Mouse (Mus musculus): Measurements from ENCODE around the gene Hcrtr1. TPM values are rescaled to one million over a fixed set of nuclear protein-coding genes. Genes with fewer than 3 reads are reported as not detected.

The Hcrtr1 gene
- polyA plus RNA-seq, 1 experiment from 2014 or later = 0.43 TPM

GRCm38 (mm10) chr4:130164121-130164520 is 25.0 kb upstream of the Hcrtr1 start:
- DNase-seq (ENCODE audit: low spot score) = no peak
- 67% methylated on average over 6 of the region's 6 CpGs for WGBS
- Histone ChIP-seq H3K27me3 (ENCODE audit: insufficient read depth, poor library complexity, severe bottlenecking) (peaks cover 32% of the 10 kb centered on the region), H3K4me1 (peaks cover 70% of the 10 kb centered on the region), H3K36me3 (peaks cover 1% of the 10 kb centered on the region), H3K9me3 (no peaks in the 10 kb centered on the region), H3K4me3 (no peak overlapping the region), H3K27ac (peak overlapping the region; percentile 87)

GRCm38 (mm10) chr4:130163391-130163861 is 24.3 kb upstream of the Hcrtr1 start:
- Histone ChIP-seq H3K36me3 (peaks cover 1% of the 10 kb centered on the region), H3K4me1 (peaks cover 63% of the 10 kb centered on the region), H3K27ac (peak overlapping the region; percentile 87), H3K4me3 (peak overlapping the region; percentile 53), H3K9me3 (no peaks in the 10 kb centered on the region), H3K27me3 (ENCODE audit: insufficient read depth, poor library complexity, severe bottlenecking) (peaks cover 32% of the 10 kb centered on the region)
- 3% methylated on average over 20 of the region's 20 CpGs for WGBS
- no peak for DNase-seq (ENCODE audit: low spot score)

GRCm38 (mm10) chr4:130161349-130161748 is 22.2 kb upstream of the Hcrtr1 start:
- Histone ChIP-seq H3K27me3 (ENCODE audit: insufficient read depth, poor library complexity, severe bottlenecking) (peaks cover 32% of the 10 kb centered on the region), H3K27ac (peak overlapping the region; percentile 31; the same call in 1 of the 2 replicates), H3K9me3 (no peaks in the 10 kb centered on the region), H3K4me1 (peaks cover 42% of the 10 kb centered on the region), H3K36me3 (no peaks in the 10 kb centered on the region; the same call in none of the 2 replicates), H3K4me3 (no peak overlapping the region)
- 24% methylated on average over 4 of the region's 4 CpGs for WGBS
- no peak for DNase-seq (ENCODE audit: low spot score)

- Histone ChIP-seq H3K4me1 (peaks cover 9% of the 10 kb centered on the region), H3K36me3 (no peaks in the 10 kb centered on the region), H3K9me3 (no peaks in the 10 kb centered on the region), H3K27ac (no peak overlapping the region), H3K4me3 (no peak overlapping the region), H3K27me3 (ENCODE audit: insufficient read depth, poor library complexity, severe bottlenecking) (peaks cover 34% of the 10 kb centered on the region)
- no peak for DNase-seq (ENCODE audit: low spot score)
- WGBS = 67% methylated on average over 12 of the region's 12 CpGs
Measured at GRCm38 (mm10) chr4:130156812-130157371, 17.7 kb upstream of the Hcrtr1 start.

- Histone ChIP-seq H3K36me3 (no peaks in the 10 kb centered on the region), H3K27me3 (ENCODE audit: insufficient read depth, poor library complexity, severe bottlenecking) (peaks cover 37% of the 10 kb centered on the region), H3K27ac (no peak overlapping the region), H3K9me3 (no peaks in the 10 kb centered on the region), H3K4me3 (no peak overlapping the region), H3K4me1 (no peaks in the 10 kb centered on the region)
- WGBS = 79% methylated on average over 3 of the region's 3 CpGs
- no peak for DNase-seq (ENCODE audit: low spot score)
Measured at GRCm38 (mm10) chr4:130154250-130154649, 15.1 kb upstream of the Hcrtr1 start.

- WGBS = 82% methylated on average over 10 of the region's 10 CpGs
Measured at GRCm38 (mm10) chr4:130148405-130148804, 9.2 kb upstream of the Hcrtr1 start.

GRCm38 (mm10) chr4:130141786-130142185 is 2.6 kb upstream of the Hcrtr1 start:
- Histone ChIP-seq H3K9me3 (no peaks in the 10 kb centered on the region), H3K27ac (no peak overlapping the region), H3K27me3 (ENCODE audit: insufficient read depth, poor library complexity, severe bottlenecking) (peaks cover 72% of the 10 kb centered on the region), H3K4me3 (no peak overlapping the region), H3K4me1 (peaks cover 24% of the 10 kb centered on the region), H3K36me3 (no peaks in the 10 kb centered on the region)
- no peak for DNase-seq (ENCODE audit: low spot score)
- WGBS = 60% methylated on average over 3 of the region's 3 CpGs

More at GRCm38 (mm10) chr4:130148405-130148804, 9.2 kb upstream of the Hcrtr1 start:
- H3K9me3 ChIP-seq = no peaks in the 10 kb centered on the region
- no peak overlapping the region for H3K4me3 ChIP-seq
- no peak overlapping the region for H3K27ac ChIP-seq
- H3K4me1 ChIP-seq = no peaks in the 10 kb centered on the region
- H3K27me3 ChIP-seq (ENCODE audit: insufficient read depth, poor library complexity, severe bottlenecking) = peaks cover 55% of the 10 kb centered on the region
- H3K36me3 ChIP-seq = no peaks in the 10 kb centered on the region
- no peak for DNase-seq (ENCODE audit: low spot score)

GRCm38 (mm10) chr4:130140992-130141402 is 1.8 kb upstream of the Hcrtr1 start:
- H3K27ac ChIP-seq = no peak overlapping the region
- H3K4me1 ChIP-seq = peaks cover 24% of the 10 kb centered on the region
- H3K4me3 ChIP-seq = no peak overlapping the region
- no peak for DNase-seq (ENCODE audit: low spot score)
- WGBS = 53% methylated on average over 9 of the region's 9 CpGs
- H3K9me3 ChIP-seq = no peaks in the 10 kb centered on the region
- H3K36me3 ChIP-seq = no peaks in the 10 kb centered on the region
- H3K27me3 ChIP-seq (ENCODE audit: insufficient read depth, poor library complexity, severe bottlenecking) = peaks cover 75% of the 10 kb centered on the region

GRCm38 (mm10) chr4:130138441-130139213 is 532 bp downstream of the Hcrtr1 start:
- Histone ChIP-seq H3K4me1 (peaks cover 38% of the 10 kb centered on the region), H3K27me3 (ENCODE audit: insufficient read depth, poor library complexity, severe bottlenecking) (peaks cover 87% of the 10 kb centered on the region), H3K9me3 (no peaks in the 10 kb centered on the region), H3K36me3 (no peaks in the 10 kb centered on the region), H3K4me3 (peak overlapping the region; percentile 61), H3K27ac (peak overlapping the region; percentile 45)
- DNase-seq (ENCODE audit: low spot score) = peak; percentile 89
- under 1% methylated on average over 56 of the region's 57 CpGs for WGBS

GRCm38 (mm10) chr4:130133399-130133798 is 5.8 kb downstream of the Hcrtr1 start:
- no peaks in the 10 kb centered on the region for H3K36me3 ChIP-seq
- H3K4me1 ChIP-seq = peaks cover 51% of the 10 kb centered on the region
- no peak overlapping the region for H3K4me3 ChIP-seq
- peaks cover 61% of the 10 kb centered on the region for H3K27me3 ChIP-seq (ENCODE audit: insufficient read depth, poor library complexity, severe bottlenecking)
- H3K9me3 ChIP-seq = no peaks in the 10 kb centered on the region
- 46% methylated on average over 6 of the region's 6 CpGs for WGBS
- no peak overlapping the region for H3K27ac ChIP-seq
- DNase-seq (ENCODE audit: low spot score) = no peak

- DNase-seq (ENCODE audit: low spot score) = no peak
- Histone ChIP-seq H3K27me3 (ENCODE audit: insufficient read depth, poor library complexity, severe bottlenecking) (peaks cover 43% of the 10 kb centered on the region), H3K27ac (no peak overlapping the region), H3K4me3 (no peak overlapping the region), H3K4me1 (peaks cover 51% of the 10 kb centered on the region), H3K36me3 (peaks cover 16% of the 10 kb centered on the region), H3K9me3 (no peaks in the 10 kb centered on the region)
- 82% methylated on average over 7 of the region's 7 CpGs for WGBS
Measured at GRCm38 (mm10) chr4:130131448-130132105, 7.6 kb downstream of the Hcrtr1 start.

- H3K36me3 ChIP-seq = peaks cover 24% of the 10 kb centered on the region
- H3K27ac ChIP-seq = no peak overlapping the region
- peaks cover 35% of the 10 kb centered on the region for H3K27me3 ChIP-seq (ENCODE audit: insufficient read depth, poor library complexity, severe bottlenecking)
- WGBS = 59% methylated on average over 13 of the region's 13 CpGs
- peaks cover 51% of the 10 kb centered on the region for H3K4me1 ChIP-seq
- no peaks in the 10 kb centered on the region for H3K9me3 ChIP-seq
- no peak for DNase-seq (ENCODE audit: low spot score)
- H3K4me3 ChIP-seq = no peak overlapping the region
Measured at GRCm38 (mm10) chr4:130130641-130131350, 8.4 kb downstream of the Hcrtr1 start.

Measured in heart, embryonic 10.5 days (tissue).